Mouse (Mus musculus): Measurements from ENCODE around the gene Rnf187. TPM values are rescaled to one million over a fixed set of nuclear protein-coding genes. Genes with fewer than 3 reads are reported as not detected.
"Not testable (repeated sequence)": the region's sequence is repeated elsewhere in the genome, so short reads cannot be mapped to it uniquely, and the experiment has no call there.

The Rnf187 gene
- total RNA-seq, 2 experiments from 2014 or later, result 150 to 151 TPM

DNA sequence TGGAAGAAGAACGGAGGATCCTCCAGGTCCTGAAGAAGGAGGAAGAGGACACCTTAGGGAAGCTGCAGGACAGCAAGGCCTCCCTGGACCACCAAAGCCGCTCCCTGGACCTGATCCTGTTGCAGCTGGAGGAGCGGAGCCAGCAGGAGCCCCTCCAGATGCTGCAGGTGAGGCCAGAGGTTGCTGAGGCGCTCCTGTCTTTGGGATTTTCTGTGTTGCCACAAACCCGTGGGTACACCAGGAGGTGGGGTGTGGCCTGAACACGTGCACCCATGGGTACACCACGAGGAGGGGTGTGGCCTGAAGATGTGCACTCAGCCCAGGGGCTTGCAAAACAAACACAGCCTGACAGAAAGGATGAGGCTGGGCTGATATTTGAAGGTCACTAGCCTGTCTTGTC, 29.8 kb upstream of the Rnf187 start:
- intact Hi-C loops (cut with DNase I), result no loop called here
- no peak for DNase-seq

DNA sequence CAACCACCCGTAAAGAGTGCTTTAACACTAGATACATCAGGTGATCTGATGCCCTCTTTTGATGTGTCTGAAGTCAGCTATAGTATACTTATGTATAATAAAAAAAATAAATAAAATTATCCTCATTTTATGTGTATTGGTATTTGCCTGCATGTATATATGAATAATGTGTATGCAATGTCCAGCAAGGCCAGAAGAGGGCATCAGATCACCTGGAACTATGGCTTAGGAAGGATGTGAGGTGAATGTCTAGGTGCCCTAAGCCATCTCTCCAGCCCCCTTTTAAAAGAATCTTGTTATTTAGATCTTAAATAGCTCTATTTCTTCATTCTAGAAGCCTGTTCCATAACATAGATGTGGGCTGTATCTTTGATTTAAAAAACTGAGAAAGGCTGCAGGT, 28.6 kb upstream of the Rnf187 start:
- intact Hi-C loops (cut with DNase I), result no loop called here
- DNase-seq, result peak in 1 of 2 experiments; percentile 57

DNA sequence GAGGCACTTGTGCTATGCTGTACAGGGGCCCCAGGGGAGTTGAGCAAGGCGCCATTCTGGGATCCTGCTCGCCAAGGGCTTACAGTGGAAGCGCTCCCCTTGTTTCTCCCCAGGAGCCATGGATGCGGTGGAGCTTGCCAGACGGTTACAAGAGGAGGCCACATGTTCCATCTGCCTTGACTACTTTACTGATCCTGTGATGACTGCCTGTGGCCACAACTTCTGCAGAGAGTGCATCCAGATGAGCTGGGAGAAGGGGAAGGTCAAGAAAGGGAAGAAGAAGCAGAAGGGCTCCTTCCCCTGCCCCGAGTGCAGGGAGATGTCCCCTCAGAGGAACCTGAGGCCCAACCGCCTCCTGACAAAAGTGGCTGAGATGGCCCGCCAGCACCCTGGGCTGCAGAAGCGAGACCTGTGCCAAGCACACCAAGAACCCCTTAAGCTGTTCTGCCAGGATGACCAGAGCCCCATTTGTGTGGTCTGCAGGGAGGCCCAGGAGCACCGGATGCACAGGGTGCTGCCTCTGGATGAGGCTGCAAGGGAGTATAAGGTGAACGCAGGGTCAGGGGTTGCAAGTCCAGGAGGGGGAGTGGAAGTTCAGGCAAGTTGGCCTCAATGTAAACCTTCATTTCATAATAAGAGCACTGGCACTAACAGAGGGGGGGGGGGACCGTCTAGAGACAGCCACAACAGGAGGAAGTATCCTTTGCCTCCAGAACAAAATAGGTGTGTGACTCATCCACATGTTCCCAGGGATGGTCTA, 26.5 kb upstream of the Rnf187 start:
- DNase-seq, result no peak
- intact Hi-C loops (cut with DNase I), result no loop called here

- intact Hi-C loops (cut with DNase I), result no loop called here
These were observed 25.5 kb upstream of the Rnf187 start for GRCm38 (mm10) chr11:58964216-58964615.

GRCm38 (mm10) chr11:58963543-58963942, 24.8 kb upstream of the Rnf187 start:
- DNase-seq, result peak in 1 of 2 experiments; percentile 39

More at GRCm38 (mm10) chr11:58964216-58964615, 25.5 kb upstream of the Rnf187 start:
- DNase-seq, result no peak

GRCm38 (mm10) chr11:58961364-58962177, 22.9 kb upstream of the Rnf187 start:
- DNase-seq, result no peak
- intact Hi-C loops (cut with DNase I), result no loop called here

More at GRCm38 (mm10) chr11:58963543-58963942, 24.8 kb upstream of the Rnf187 start:
- intact Hi-C loops (cut with DNase I), result no loop called here

DNA sequence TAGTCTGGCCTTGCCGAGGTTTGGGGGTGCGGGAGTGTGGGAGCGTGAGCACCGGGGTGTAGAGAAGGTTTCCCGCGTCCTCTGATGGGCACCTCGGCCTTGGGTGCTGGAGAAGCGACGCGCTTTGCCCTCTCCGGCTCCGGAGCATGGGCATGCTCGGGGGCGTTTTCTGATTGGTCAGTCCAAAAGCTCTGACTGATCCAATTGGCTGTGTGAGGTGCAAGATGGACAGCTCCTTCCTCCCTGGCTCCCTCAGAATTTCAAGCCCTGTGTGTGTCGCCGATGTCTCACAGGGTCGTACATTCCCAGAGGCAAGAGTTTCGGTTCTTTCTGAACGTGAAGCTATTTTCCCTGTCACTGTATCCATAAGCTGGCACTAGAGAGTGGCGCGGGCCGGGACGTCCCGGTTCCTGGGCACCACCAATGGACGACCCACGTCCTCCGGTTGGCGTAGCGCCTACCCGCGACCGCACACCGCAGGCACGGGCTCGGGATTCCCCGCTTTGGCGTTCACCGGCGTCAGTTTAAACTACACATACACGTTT, 21.3 kb upstream of the Rnf187 start:
- DNase-seq, result peak; percentile 71 to 76
- intact Hi-C loops (cut with DNase I), result loop anchor here (5.0 to 10.0 kb wide), 2 partner anchors 222 to 265 kb away; partner anchors contain the start of genes Arf1 and Gjc2

- intact Hi-C loops (cut with DNase I), result loop anchor here (5.0 to 10.0 kb wide), 2 partner anchors 223 to 265 kb away; partner anchors contain the start of genes Arf1 and Gjc2
- DNase-seq, result no peak
These were observed 20.6 kb upstream of the Rnf187 start for GRCm38 (mm10) chr11:58959186-58959825.

- DNase-seq, result no peak
- intact Hi-C loops (cut with DNase I), result loop anchor here (5.0 to 10.0 kb wide), 2 partner anchors 224 to 266 kb away; partner anchors contain the start of genes Arf1 and Gjc2
These were observed 19.8 kb upstream of the Rnf187 start for GRCm38 (mm10) chr11:58958536-58958935.

DNA sequence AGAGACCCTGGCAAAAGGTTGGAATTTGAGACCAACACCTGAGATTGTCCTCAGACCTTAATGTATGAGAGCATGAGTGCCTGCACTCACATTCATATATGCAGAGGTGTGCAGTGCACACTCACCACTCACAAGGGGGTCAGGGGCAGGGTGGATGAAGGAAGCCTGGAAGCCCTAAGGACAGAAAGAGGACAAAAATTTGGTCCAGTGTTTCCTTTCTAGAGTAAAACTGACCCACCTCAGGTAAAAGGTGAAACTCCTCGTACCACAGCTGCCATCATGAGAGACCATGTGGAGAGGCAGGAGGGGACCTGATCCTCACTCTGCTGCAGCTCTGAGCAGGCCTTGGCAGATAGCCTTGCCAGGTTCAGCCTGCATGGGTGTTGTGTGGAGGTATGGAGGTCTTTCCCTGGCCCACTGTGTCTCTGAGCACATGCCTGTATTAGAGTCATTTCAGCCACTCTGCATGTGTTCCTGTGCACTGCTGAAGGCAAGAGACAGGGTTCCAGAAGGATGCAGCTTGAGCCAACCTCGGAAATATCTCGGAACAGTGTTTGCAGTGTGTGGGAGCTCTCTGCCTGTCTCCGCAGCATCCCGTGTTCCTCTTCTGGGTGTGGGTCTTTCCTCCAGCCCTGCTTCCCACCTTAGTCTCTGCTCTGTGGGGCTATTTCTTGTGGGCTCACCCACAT, 18.7 kb upstream of the Rnf187 start:
- no peak for DNase-seq
- intact Hi-C loops (cut with DNase I), result loop anchor here (5.0 to 10.0 kb wide), 2 partner anchors 225 to 267 kb away; partner anchors contain the start of genes Arf1 and Gjc2

- DNase-seq, result no peak
- intact Hi-C loops (cut with DNase I), result loop anchor here (5.0 to 10.0 kb wide), 2 partner anchors 226 to 269 kb away; partner anchors contain the start of genes Arf1 and Gjc2
These were observed 17.1 kb upstream of the Rnf187 start for GRCm38 (mm10) chr11:58955868-58956257.

- no peak for DNase-seq
- intact Hi-C loops (cut with DNase I), result loop anchor here (5.0 to 10.0 kb wide), 2 partner anchors 227 to 269 kb away; partner anchors contain the start of genes Arf1 and Gjc2
These were observed 16.6 kb upstream of the Rnf187 start for GRCm38 (mm10) chr11:58955143-58955867.

GRCm38 (mm10) chr11:58954420-58955142, 15.9 kb upstream of the Rnf187 start, which contains the start of the genes Hist3h2a and Trim17:
Gene Hist3h2a, plus strand, starts transcription at chr11:58954685.
Gene Trim17, plus strand, starts transcription at chr11:58954685.
- DNase-seq, result peak; percentile 81 to 86
- intact Hi-C loops (cut with DNase I), result loop anchor here (5.0 to 10.0 kb wide), 2 partner anchors 228 to 270 kb away; partner anchors contain the start of genes Arf1 and Gjc2

DNA sequence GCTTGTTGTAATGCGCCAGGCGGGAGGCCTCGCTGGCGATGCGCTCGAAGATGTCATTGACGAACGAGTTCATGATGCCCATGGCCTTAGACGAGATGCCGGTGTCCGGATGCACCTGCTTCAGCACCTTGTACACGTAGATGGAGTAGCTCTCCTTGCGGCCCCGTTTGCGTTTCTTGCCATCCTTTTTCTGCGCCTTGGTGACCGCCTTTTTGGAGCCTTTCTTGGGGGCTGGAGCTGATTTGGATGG, 15.4 kb upstream of the Rnf187 start:
- intact Hi-C loops (cut with DNase I), result loop anchor here (10.0 kb wide), 1 partner anchor 271 kb away; the partner anchor contains the start of gene Arf1
- not testable (repeated sequence) for DNase-seq

DNA sequence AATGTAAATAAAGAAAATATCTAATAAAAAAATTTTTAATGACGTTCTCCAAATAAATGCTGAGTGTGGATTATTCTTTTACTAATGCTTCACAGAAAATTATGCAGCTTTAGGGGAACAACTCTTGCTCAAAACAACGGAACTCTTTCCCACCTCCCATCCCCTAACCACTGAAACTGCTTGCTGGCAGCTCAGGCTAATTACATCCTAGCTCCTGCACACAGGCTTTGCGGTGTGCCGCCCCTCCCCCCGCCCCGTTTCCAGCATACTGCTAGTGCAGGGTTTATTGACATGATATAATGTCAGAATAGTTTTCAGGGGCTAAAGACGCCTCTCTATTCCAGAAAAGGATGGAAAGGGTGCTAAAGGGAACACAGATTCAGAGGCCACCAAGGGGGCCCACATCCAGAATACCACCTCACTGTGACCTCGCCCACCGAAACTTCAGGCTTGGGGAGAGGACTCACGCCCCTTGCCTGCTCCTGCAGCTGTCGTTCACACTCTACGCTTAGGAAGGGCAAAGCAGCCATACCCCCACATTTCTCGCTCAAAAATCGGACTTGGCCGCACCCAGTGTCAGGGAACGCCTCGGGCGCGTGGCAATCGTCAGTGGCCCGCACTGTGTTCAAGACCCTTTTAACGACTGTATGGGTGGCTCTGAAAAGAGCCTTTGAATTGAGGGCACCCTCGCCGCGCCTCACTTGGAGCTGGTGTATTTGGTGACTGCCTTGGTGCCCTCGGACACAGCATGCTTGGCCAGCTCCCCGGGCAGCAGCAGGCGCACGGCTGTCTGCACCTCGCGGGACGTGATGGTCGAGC, 14.8 kb upstream of the Rnf187 start:
- intact Hi-C loops (cut with DNase I), result loop anchor here (10.0 kb wide), 1 partner anchor 271 kb away; the partner anchor contains the start of gene Arf1
- peak in 1 of 2 experiments; percentile 29 for DNase-seq

DNA sequence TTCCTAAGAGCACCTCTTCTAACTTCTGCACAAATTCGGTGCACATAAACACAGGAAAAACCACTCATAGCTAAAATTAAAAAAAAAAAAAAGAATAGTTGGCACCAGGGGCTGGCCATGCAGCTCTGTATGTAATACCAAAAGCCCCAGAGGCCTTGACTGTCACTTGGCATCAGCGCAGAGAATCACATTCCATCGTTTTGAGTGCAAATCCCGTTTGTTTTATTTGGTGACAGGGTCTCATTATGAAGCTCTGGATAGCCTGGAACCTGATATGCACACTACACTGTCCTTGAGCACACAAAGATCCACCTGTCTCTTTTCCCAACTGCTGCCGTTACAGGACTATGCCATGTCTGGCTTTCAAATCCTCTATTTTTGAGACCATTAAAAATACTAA, 12.5 kb upstream of the Rnf187 start:
- intact Hi-C loops (cut with DNase I), result loop anchor here (10.0 kb wide), 1 partner anchor 274 kb away; the partner anchor contains the start of gene Arf1
- no peak for DNase-seq

All from heart, postnatal 14 days (tissue).